Mouse (Mus musculus): ENCODE measurements around the gene Polr2l. TPM values are rescaled to one million over a fixed set of nuclear protein-coding genes. Genes with fewer than 3 reads are reported as not detected.

Gene Polr2l
- polyA plus RNA-seq, 1 experiment: 12.1 TPM

GRCm38 (mm10) chr7:141426948-141427730 is 47.8 kb downstream of the Polr2l start:
- Histone ChIP-seq H3K27me3 (ENCODE audit: control insufficient read depth, insufficient read depth, low read length, poor library complexity, severe bottlenecking) (no peaks in the 10 kb centered on the region), H3K4me3 (ENCODE audit: low read depth, low read length) (no peak overlapping the region), H3K9ac (ENCODE audit: low read depth, poor library complexity, severe bottlenecking) (no peak overlapping the region), H3K9me3 (replicated peaks; ENCODE audit: control insufficient read depth, insufficient read depth, low read length, poor library complexity, severe bottlenecking) (no peaks in the 10 kb centered on the region), H3K27ac (ENCODE audit: insufficient read depth, low read length) (no peak overlapping the region), H3K36me3 (ENCODE audit: control insufficient read depth, insufficient read depth, low read length, poor library complexity, severe bottlenecking) (no peaks in the 10 kb centered on the region), H3K4me1 (ENCODE audit: control insufficient read depth, insufficient read depth, low read length) (no peaks in the 10 kb centered on the region)
- no peak for TF ChIP-seq POLR2A (IDR thresholded peaks at IDR 0.05; ENCODE audit: insufficient read depth, low read length)
- TF ChIP-seq EP300 (IDR thresholded peaks at IDR 0.05; ENCODE audit: insufficient read depth, low read depth, low read length): no peak
- TF ChIP-seq CTCF (IDR thresholded peaks at IDR 0.05; ENCODE audit: low read depth, low read length): no peak

- Histone ChIP-seq H3K9me3 (replicated peaks; ENCODE audit: control insufficient read depth, insufficient read depth, low read length, poor library complexity, severe bottlenecking) (no peaks in the 10 kb centered on the region), H3K36me3 (ENCODE audit: control insufficient read depth, insufficient read depth, low read length, poor library complexity, severe bottlenecking) (no peaks in the 10 kb centered on the region), H3K27me3 (ENCODE audit: control insufficient read depth, insufficient read depth, low read length, poor library complexity, severe bottlenecking) (no peaks in the 10 kb centered on the region), H3K4me1 (ENCODE audit: control insufficient read depth, insufficient read depth, low read length) (peaks cover 1% of the 10 kb centered on the region), H3K27ac (ENCODE audit: insufficient read depth, low read length) (no peak overlapping the region), H3K9ac (ENCODE audit: low read depth, poor library complexity, severe bottlenecking) (no peak overlapping the region), H3K4me3 (ENCODE audit: low read depth, low read length) (no peak overlapping the region)
- TF ChIP-seq POLR2A (IDR thresholded peaks at IDR 0.05; ENCODE audit: insufficient read depth, low read length) (no peak), EP300 (IDR thresholded peaks at IDR 0.05; ENCODE audit: insufficient read depth, low read depth, low read length) (no peak), CTCF (IDR thresholded peaks at IDR 0.05; ENCODE audit: low read depth, low read length) (no peak)
Observed at GRCm38 (mm10) chr7:141423811-141424210, 51.1 kb downstream of the Polr2l start.

Other genes with a start within 250 kb of the Polr2l start
- 99.5 and 99.9 TPM in 2 replicates for gene Phrf1, start 246.3 kb downstream of the Polr2l start, polyA plus RNA-seq (2011; ENCODE audit: insufficient read depth, insufficient read length, low read depth, missing spikeins)
- 0.57 TPM in 1 of 2 replicates, not detected in the other for gene Irf7, start 208.7 kb downstream of the Polr2l start, polyA plus RNA-seq (2011; ENCODE audit: insufficient read depth, insufficient read length, low read depth, missing spikeins)
- gene Cdhr5, start 198.3 kb downstream of the Polr2l start, polyA plus RNA-seq (2011; ENCODE audit: insufficient read depth, insufficient read length, low read depth, missing spikeins): not detected in 2 replicates
- gene Sct, start 196.0 kb downstream of the Polr2l start, polyA plus RNA-seq (2011; ENCODE audit: insufficient read depth, insufficient read length, low read depth, missing spikeins): 7.4 and 8.5 TPM in 2 replicates
- gene Drd4, start 183.1 kb downstream of the Polr2l start, polyA plus RNA-seq (2011; ENCODE audit: insufficient read depth, insufficient read length, low read depth, missing spikeins): 0.21 and 0.65 TPM in 2 replicates
- 79.2 and 79.4 TPM in 2 replicates for gene Deaf1, start 147.4 kb downstream of the Polr2l start, polyA plus RNA-seq (2011; ENCODE audit: insufficient read depth, insufficient read length, low read depth, missing spikeins)
- 7.0 and 8.2 TPM in 2 replicates for gene Tmem80, start 147.4 kb downstream of the Polr2l start, polyA plus RNA-seq (2011; ENCODE audit: insufficient read depth, insufficient read length, low read depth, missing spikeins)
- gene Eps8l2, start 136.3 kb downstream of the Polr2l start, polyA plus RNA-seq (2011; ENCODE audit: insufficient read depth, insufficient read length, low read depth, missing spikeins): 39.8 and 46.0 TPM in 2 replicates
- gene Taldo1, start 82.9 kb downstream of the Polr2l start, polyA plus RNA-seq (2011; ENCODE audit: insufficient read depth, insufficient read length, low read depth, missing spikeins): 210 and 226 TPM in 2 replicates
- 36.7 and 45.4 TPM in 2 replicates for gene Gatd1, start 61.0 kb downstream of the Polr2l start, polyA plus RNA-seq (2011; ENCODE audit: insufficient read depth, insufficient read length, low read depth, missing spikeins)
- 1.3 and 2.2 TPM in 2 replicates for gene Cend1, start 45.6 kb downstream of the Polr2l start, polyA plus RNA-seq (2011; ENCODE audit: insufficient read depth, insufficient read length, low read depth, missing spikeins)
- 16.3 and 19.9 TPM in 2 replicates for gene Slc25a22, start 37.2 kb downstream of the Polr2l start, polyA plus RNA-seq (2011; ENCODE audit: insufficient read depth, insufficient read length, low read depth, missing spikeins)
- 22.1 and 27.6 TPM in 2 replicates for gene Pidd1, start 31.1 kb downstream of the Polr2l start, polyA plus RNA-seq (2011; ENCODE audit: insufficient read depth, insufficient read length, low read depth, missing spikeins)
- 2,328 and 2,759 TPM in 2 replicates for gene Rplp2, start 27.8 kb downstream of the Polr2l start, polyA plus RNA-seq (2011; ENCODE audit: insufficient read depth, insufficient read length, low read depth, missing spikeins)
- gene Pnpla2, start 19.9 kb downstream of the Polr2l start, polyA plus RNA-seq (2011; ENCODE audit: insufficient read depth, insufficient read length, low read depth, missing spikeins): 33.3 and 43.5 TPM in 2 replicates
- gene Cracr2b, start 14.0 kb downstream of the Polr2l start, polyA plus RNA-seq (2011; ENCODE audit: insufficient read depth, insufficient read length, low read depth, missing spikeins): 13.5 and 14.0 TPM in 2 replicates
- 99.0 and 107 TPM in 2 replicates for gene Cd151, start 7.7 kb downstream of the Polr2l start, polyA plus RNA-seq (2011; ENCODE audit: insufficient read depth, insufficient read length, low read depth, missing spikeins)
- 37.4 and 39.9 TPM in 2 replicates for gene Tspan4, start 108 bp upstream of the Polr2l start, polyA plus RNA-seq (2011; ENCODE audit: insufficient read depth, insufficient read length, low read depth, missing spikeins)
- gene Chid1, start 64.7 kb upstream of the Polr2l start, polyA plus RNA-seq (2011; ENCODE audit: insufficient read depth, insufficient read length, low read depth, missing spikeins): 14.9 and 16.7 TPM in 2 replicates
- gene Ap2a2, start 87.0 kb upstream of the Polr2l start, polyA plus RNA-seq (2011; ENCODE audit: insufficient read depth, insufficient read length, low read depth, missing spikeins): 102 and 108 TPM in 2 replicates
- gene Muc6, start 180.2 kb upstream of the Polr2l start, polyA plus RNA-seq (2011; ENCODE audit: insufficient read depth, insufficient read length, low read depth, missing spikeins): not detected in 2 replicates
- gene Muc2, start 215.2 kb upstream of the Polr2l start, polyA plus RNA-seq (2011; ENCODE audit: insufficient read depth, insufficient read length, low read depth, missing spikeins): 2.3 TPM in 2 replicates

Data from ES-Bruce4 (cell line).